Mouse (Mus musculus): ENCODE data around the gene P2ry10. TPM values are rescaled to one million over a fixed set of nuclear protein-coding genes. Genes with fewer than 3 reads are reported as not detected.

Gene P2ry10
- polyA plus RNA-seq, 1 experiment from 2014 or later: 0.11 TPM

DNA sequence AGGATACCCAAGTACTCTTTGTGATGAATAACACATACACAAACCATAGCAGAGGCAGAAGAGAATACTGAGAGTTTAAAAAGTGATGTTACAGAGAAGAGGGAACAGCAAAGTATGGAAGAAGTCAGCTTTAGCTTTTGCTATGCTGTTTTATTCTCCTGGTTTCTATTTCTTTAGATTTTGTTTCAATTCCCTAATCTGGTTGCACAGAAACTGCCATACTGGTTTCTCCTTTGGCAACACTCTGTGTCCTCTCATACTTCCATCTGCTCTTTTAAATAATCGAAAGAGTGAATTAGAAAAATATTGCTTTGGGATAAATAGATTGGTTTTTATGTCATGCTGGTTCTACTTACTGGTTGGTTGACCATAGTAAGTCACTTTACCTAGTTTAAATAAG is 28.0 kb downstream of the P2ry10 start:
- no peak overlapping the region for H3K27ac ChIP-seq (ENCODE audit: low read depth, low read length)
- no peak overlapping the region for H3K4me2 ChIP-seq (ENCODE audit: low read depth)
- DNase-seq (ENCODE audit: low spot score): no peak
- H3K4me3 ChIP-seq (ENCODE audit: low read depth, low read length): no peak overlapping the region
- WGBS: 92% methylated on average over 1 of the region's 1 CpGs
- H3K27me3 ChIP-seq (ENCODE audit: control insufficient read depth, insufficient read depth, low read length): no peaks in the 10 kb centered on the region
- no peaks in the 10 kb centered on the region for H3K4me1 ChIP-seq (ENCODE audit: control insufficient read depth, insufficient read depth, low read length)
- H3K9me3 ChIP-seq (ENCODE audit: control insufficient read depth, low read length): no peaks in the 10 kb centered on the region
- H3K9ac ChIP-seq (ENCODE audit: low read length): no peak overlapping the region
- H3K36me3 ChIP-seq (ENCODE audit: control insufficient read depth, insufficient read depth, low read length): no peaks in the 10 kb centered on the region
- no peak for ATAC-seq (ENCODE audit: insufficient read depth, low FRiP score, low TSS enrichment)

GRCm38 (mm10) chrX:107116987-107117386 is 28.7 kb downstream of the P2ry10 start:
- H3K27ac ChIP-seq (ENCODE audit: low read depth, low read length): no peak overlapping the region
- H3K36me3 ChIP-seq (ENCODE audit: control insufficient read depth, insufficient read depth, low read length): no peaks in the 10 kb centered on the region
- H3K4me2 ChIP-seq (ENCODE audit: low read depth): no peak overlapping the region
- no peaks in the 10 kb centered on the region for H3K4me1 ChIP-seq (ENCODE audit: control insufficient read depth, insufficient read depth, low read length)
- no peaks in the 10 kb centered on the region for H3K9me3 ChIP-seq (ENCODE audit: control insufficient read depth, low read length)
- no peaks in the 10 kb centered on the region for H3K27me3 ChIP-seq (ENCODE audit: control insufficient read depth, insufficient read depth, low read length)
- DNase-seq (ENCODE audit: low spot score) (no peak), ATAC-seq (ENCODE audit: insufficient read depth, low FRiP score, low TSS enrichment) (no peak)
- no peak overlapping the region for H3K9ac ChIP-seq (ENCODE audit: low read length)
- H3K4me3 ChIP-seq (ENCODE audit: low read depth, low read length): no peak overlapping the region
- 81% methylated on average over 1 of the region's 1 CpGs for WGBS

DNA sequence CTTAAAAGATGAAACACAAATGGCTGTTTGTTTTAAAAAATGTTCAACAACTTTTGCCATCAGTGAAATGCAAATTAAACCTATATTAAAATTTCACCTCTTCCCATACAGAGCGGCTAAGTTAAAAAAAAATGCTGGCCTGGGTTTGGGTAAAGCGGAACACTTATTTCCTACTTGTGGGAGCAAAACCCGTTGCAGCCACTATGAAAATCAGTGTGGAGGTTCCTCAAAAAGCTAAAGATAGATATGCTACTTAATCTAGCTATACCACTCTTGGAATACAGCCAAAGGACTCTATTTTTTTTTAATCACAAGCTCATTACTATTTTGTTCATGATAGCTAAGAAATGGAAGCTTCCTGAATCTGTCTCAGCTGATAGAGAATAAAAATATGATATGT is 54.9 kb downstream of the P2ry10 start:
- H3K36me3 ChIP-seq (ENCODE audit: control insufficient read depth, insufficient read depth, low read length): no peaks in the 10 kb centered on the region
- H3K27me3 ChIP-seq (ENCODE audit: control insufficient read depth, insufficient read depth, low read length): no peaks in the 10 kb centered on the region
- 86% methylated on average over 3 of the region's 3 CpGs for WGBS
- H3K4me1 ChIP-seq (ENCODE audit: control insufficient read depth, insufficient read depth, low read length): no peaks in the 10 kb centered on the region
- no peak overlapping the region for H3K4me2 ChIP-seq (ENCODE audit: low read depth)
- ATAC-seq (ENCODE audit: insufficient read depth, low FRiP score, low TSS enrichment): no peak
- no peak for DNase-seq (ENCODE audit: low spot score)
- H3K4me3 ChIP-seq (ENCODE audit: low read depth, low read length): no peak overlapping the region
- no peak overlapping the region for H3K27ac ChIP-seq (ENCODE audit: low read depth, low read length)
- H3K9me3 ChIP-seq (ENCODE audit: control insufficient read depth, low read length): no peaks in the 10 kb centered on the region
- no peak overlapping the region for H3K9ac ChIP-seq (ENCODE audit: low read length)

DNA sequence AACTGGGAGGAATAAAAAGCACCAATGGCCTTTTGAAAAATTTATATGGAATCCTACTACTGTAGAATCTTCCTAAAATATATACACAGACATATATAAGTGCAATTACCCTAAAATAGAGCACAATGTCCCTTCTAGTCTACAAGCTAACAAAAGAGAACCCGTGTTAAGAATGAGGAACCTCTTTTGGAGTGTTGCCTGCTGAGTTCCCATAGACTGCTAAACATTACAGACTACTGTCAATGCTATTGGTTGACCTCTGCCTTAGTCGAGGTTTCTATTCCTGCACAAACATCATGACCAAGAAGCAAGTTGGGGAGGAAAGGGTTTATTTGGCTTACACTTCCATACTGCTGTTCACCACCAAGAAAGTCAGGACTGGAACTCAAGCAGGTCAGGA is 55.6 kb downstream of the P2ry10 start:
- Histone ChIP-seq H3K36me3 (ENCODE audit: control insufficient read depth, insufficient read depth, low read length) (no peaks in the 10 kb centered on the region), H3K4me1 (ENCODE audit: control insufficient read depth, insufficient read depth, low read length) (no peaks in the 10 kb centered on the region), H3K4me3 (ENCODE audit: low read depth, low read length) (no peak overlapping the region), H3K9me3 (ENCODE audit: control insufficient read depth, low read length) (no peaks in the 10 kb centered on the region), H3K27ac (ENCODE audit: low read depth, low read length) (no peak overlapping the region), H3K27me3 (ENCODE audit: control insufficient read depth, insufficient read depth, low read length) (no peaks in the 10 kb centered on the region), H3K9ac (ENCODE audit: low read length) (no peak overlapping the region), H3K4me2 (ENCODE audit: low read depth) (no peak overlapping the region)
- 75% methylated on average over 2 of the region's 2 CpGs for WGBS
- ATAC-seq (ENCODE audit: insufficient read depth, low FRiP score, low TSS enrichment): no peak
- DNase-seq (ENCODE audit: low spot score): no peak

DNA sequence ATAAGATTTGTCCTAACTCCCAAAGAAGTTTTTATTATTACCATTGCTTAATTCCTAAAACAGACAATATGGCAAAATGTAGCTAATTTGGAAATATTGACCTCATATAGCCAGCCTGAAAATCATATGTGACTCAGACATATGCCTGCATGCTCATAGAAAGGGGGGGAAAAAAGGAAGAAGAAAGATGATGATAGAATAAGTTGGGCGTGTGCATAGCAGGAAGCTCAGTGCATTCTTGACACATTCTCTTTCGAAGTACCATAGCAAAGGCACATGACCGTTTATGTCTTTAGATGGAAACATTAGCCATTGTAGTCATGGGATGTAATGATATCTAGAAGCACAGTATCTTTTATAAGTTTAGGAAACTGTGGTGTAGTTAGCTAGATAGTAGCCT is 60.4 kb downstream of the P2ry10 start, which contains the start of gene P2ry10b:
Gene P2ry10b (plus strand): TSS at position 247 of the 400 bp plus-strand sequence.
- no peaks in the 10 kb centered on the region for H3K4me1 ChIP-seq (ENCODE audit: control insufficient read depth, insufficient read depth, low read length)
- H3K27me3 ChIP-seq (ENCODE audit: control insufficient read depth, insufficient read depth, low read length): no peaks in the 10 kb centered on the region
- ATAC-seq (ENCODE audit: insufficient read depth, low FRiP score, low TSS enrichment) (no peak), DNase-seq (ENCODE audit: low spot score) (no peak)
- H3K4me2 ChIP-seq (ENCODE audit: low read depth): no peak within 1 kb of the TSS
- H3K4me3 ChIP-seq (ENCODE audit: low read depth, low read length): no peak within 1 kb of the TSS
- H3K27ac ChIP-seq (ENCODE audit: low read depth, low read length): no peak within 1 kb of the TSS
- H3K9me3 ChIP-seq (ENCODE audit: control insufficient read depth, low read length): no peaks in the 10 kb centered on the region
- H3K36me3 ChIP-seq (ENCODE audit: control insufficient read depth, insufficient read depth, low read length): no peaks in the 10 kb centered on the region
- H3K9ac ChIP-seq (ENCODE audit: low read length): no peak within 1 kb of the TSS
- WGBS: 90% methylated on average over 3 of the region's 3 CpGs

GRCm38 (mm10) chrX:107149391-107149993 is 61.2 kb downstream of the P2ry10 start:
- Histone ChIP-seq H3K27me3 (ENCODE audit: control insufficient read depth, insufficient read depth, low read length) (no peaks in the 10 kb centered on the region), H3K4me2 (ENCODE audit: low read depth) (no peak overlapping the region), H3K36me3 (ENCODE audit: control insufficient read depth, insufficient read depth, low read length) (no peaks in the 10 kb centered on the region), H3K9me3 (ENCODE audit: control insufficient read depth, low read length) (no peaks in the 10 kb centered on the region), H3K4me3 (ENCODE audit: low read depth, low read length) (no peak overlapping the region), H3K9ac (ENCODE audit: low read length) (no peak overlapping the region), H3K4me1 (ENCODE audit: control insufficient read depth, insufficient read depth, low read length) (no peaks in the 10 kb centered on the region), H3K27ac (ENCODE audit: low read depth, low read length) (no peak overlapping the region)
- DNase-seq (ENCODE audit: low spot score): no peak
- ATAC-seq (ENCODE audit: insufficient read depth, low FRiP score, low TSS enrichment): no peak
- WGBS: 80% methylated on average over 4 of the region's 4 CpGs

DNA sequence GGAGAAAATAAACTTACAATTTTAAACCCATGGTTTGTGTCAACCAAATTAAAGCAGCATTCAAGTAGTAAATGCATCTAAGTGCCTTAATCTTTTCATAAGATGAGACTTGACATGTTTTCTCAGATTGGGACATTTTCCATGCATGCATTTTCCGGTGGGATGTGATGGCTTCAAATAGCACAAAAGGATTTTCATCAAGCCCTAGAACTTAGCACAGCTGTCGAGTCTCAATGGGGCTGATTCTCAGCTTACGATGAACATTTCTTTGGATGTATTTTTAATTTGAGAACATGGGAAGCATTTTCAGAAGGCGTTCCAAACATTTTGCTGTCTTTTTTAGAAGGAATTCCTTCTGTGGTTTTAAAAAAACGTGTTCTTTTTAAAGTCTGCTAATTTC is 61.7 kb downstream of the P2ry10 start:
- no peaks in the 10 kb centered on the region for H3K27me3 ChIP-seq (ENCODE audit: control insufficient read depth, insufficient read depth, low read length)
- no peaks in the 10 kb centered on the region for H3K4me1 ChIP-seq (ENCODE audit: control insufficient read depth, insufficient read depth, low read length)
- ATAC-seq (ENCODE audit: insufficient read depth, low FRiP score, low TSS enrichment): no peak
- no peaks in the 10 kb centered on the region for H3K9me3 ChIP-seq (ENCODE audit: control insufficient read depth, low read length)
- H3K4me2 ChIP-seq (ENCODE audit: low read depth): no peak overlapping the region
- H3K9ac ChIP-seq (ENCODE audit: low read length): no peak overlapping the region
- no peak overlapping the region for H3K27ac ChIP-seq (ENCODE audit: low read depth, low read length)
- 71% methylated on average over 5 of the region's 5 CpGs for WGBS
- H3K4me3 ChIP-seq (ENCODE audit: low read depth, low read length): no peak overlapping the region
- H3K36me3 ChIP-seq (ENCODE audit: control insufficient read depth, insufficient read depth, low read length): no peaks in the 10 kb centered on the region
- DNase-seq (ENCODE audit: low spot score): no peak

- Histone ChIP-seq H3K27me3 (ENCODE audit: control insufficient read depth, insufficient read depth, low read length) (no peaks in the 10 kb centered on the region), H3K9me3 (ENCODE audit: control insufficient read depth, low read length) (no peaks in the 10 kb centered on the region), H3K9ac (ENCODE audit: low read length) (no peak overlapping the region), H3K4me2 (ENCODE audit: low read depth) (no peak overlapping the region), H3K4me3 (ENCODE audit: low read depth, low read length) (no peak overlapping the region), H3K27ac (ENCODE audit: low read depth, low read length) (no peak overlapping the region), H3K36me3 (ENCODE audit: control insufficient read depth, insufficient read depth, low read length) (no peaks in the 10 kb centered on the region), H3K4me1 (ENCODE audit: control insufficient read depth, insufficient read depth, low read length) (no peaks in the 10 kb centered on the region)
- WGBS: 67% methylated on average over 4 of the region's 4 CpGs
- no peak for ATAC-seq (ENCODE audit: insufficient read depth, low FRiP score, low TSS enrichment)
- no peak for DNase-seq (ENCODE audit: low spot score)
These were observed 62.6 kb downstream of the P2ry10 start for GRCm38 (mm10) chrX:107150752-107151515.

Measured in neural tube, embryonic 11.5 days (tissue).